Mouse (Mus musculus) spleen, embryonic (tissue): ENCODE data around the gene Scfd2.

Source experiments
- CTCF ChIA-PET: fragments of 350-600 bp; sonication (Branson Sonifier 250); formaldehyde crosslinking; loops from one replicate; lab custom pipeline; 2022; lab: Charles Lee

The Scfd2 gene

GRCm38 (mm10) chr5:74531630-74532280 lies at the start of gene Scfd2:
Scfd2 (minus strand) TSS chr5:74531759.
- CTCF ChIA-PET: no interaction called here

DNA sequence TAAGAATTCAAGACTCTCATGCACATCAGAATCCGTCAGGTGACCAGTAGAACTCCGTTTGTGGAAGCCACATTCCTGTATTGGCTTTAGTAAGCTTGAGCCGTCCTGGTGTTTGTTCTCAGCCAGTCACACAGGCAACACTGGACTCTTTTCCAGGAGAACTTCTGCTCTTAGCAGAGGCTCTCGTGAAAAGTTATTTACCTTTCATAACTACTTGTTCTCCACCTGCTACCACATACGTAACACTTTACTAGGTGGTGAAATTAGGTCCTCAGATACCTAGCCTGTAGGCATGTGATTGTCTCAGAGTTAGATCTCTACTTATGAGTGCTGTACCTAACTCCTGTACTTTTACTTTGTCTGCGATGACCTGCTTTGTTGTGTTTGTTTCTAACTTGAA lies 40.2 kb upstream of the Scfd2 start:
- CTCF ChIA-PET: interaction anchor here (0.7 kb wide), 1 partner anchor 23 kb away, joined by 10 read pairs; no protein-coding TSS in a partner anchor

DNA sequence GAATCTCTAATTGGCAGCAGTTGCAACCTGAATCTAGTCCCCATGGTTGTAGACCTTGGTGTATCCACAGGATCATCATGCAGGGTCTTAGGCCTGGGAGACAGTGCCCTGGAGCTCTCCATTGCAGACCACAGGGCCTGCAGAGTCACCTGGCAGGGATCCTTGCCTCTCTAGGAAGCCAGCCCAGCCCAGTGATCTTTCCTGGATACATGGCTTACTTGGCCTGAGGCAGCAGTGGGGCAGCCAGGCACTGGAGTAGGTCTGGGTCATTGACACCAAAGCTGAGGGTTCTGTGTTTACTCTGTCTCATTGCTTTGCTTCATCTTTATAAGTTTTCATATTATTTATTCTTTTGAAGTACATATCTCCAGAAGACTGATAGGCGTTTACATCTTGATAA lies 29.6 kb upstream of the Scfd2 start:
- CTCF ChIA-PET: interaction anchor here (0.7 kb wide), 1 partner anchor 10 kb away, joined by 6 read pairs; no protein-coding TSS in a partner anchor

GRCm38 (mm10) chr5:74549566-74549965 lies 18.0 kb upstream of the Scfd2 start:
- CTCF ChIA-PET: no interaction called here

DNA sequence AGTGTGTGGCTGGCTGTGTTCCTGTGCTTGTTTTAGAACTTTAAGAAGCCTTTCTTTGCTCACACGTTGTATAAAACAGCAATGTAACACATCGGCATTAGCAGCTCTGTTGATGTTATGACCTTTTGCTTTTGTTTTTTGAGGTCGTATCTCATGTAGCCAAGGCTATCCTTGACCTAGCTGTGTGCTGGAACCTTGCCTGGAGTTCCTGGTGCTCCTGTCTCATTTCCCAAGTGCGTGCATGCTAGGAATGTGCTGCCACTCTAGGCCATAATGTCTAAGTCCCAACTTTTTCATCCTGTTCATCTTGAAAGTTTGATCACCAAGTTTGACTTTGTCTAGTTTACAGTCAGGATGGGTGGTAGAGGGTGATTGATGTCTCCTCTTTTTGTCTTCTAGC lies 14.0 kb upstream of the Scfd2 start:
- CTCF ChIA-PET: no interaction called here

- CTCF ChIA-PET: no interaction called here
These were observed 4.8 kb upstream of the Scfd2 start for GRCm38 (mm10) chr5:74536180-74536947.

DNA sequence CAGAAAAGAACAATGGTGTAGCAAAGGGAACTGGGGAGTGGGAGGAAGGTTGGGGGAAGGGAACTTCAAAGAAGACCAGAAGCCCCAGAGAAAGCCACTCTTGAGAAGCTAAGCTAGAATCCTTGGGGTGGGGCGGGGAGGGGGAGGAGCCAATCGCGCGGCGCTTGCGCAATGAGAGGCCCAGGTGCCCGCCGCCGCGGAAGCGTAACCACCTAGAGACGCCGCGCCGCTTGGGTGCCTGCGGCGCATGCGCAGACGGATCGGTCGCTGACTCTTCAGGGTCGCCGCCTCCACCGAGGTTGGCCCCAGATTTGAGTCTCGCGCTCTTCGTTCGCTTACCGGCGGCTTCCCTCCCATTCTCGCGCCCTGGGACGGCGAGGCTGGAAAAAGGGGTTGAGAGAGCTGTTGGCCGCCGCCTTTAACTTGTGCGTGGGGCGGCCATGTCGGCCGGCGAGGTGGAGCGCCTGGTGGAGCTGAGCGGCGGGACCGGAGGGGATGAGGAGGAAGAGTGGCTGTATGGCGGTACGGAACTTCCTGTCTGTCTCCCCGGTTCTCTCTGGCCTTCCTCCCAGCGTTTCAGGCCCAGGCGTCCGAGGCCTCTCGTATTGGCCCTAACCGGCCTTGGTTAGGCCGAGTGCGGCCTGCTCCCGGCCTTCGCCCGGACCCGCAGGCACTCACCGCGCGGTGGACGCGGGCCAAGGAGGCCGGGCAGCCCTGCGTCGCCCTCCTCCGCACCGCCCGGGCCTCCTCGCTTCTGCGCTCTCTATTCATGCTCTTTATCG lies 3.9 kb upstream of the Scfd2 start, which contains the start of gene Fip1l1:
Gene Fip1l1 (plus strand): TSS at position 210 of the 782 bp plus-strand sequence.
- CTCF ChIA-PET: no interaction called here

GRCm38 (mm10) chr5:74530785-74531184 lies 774 bp downstream of the Scfd2 start:
- CTCF ChIA-PET: no interaction called here

DNA sequence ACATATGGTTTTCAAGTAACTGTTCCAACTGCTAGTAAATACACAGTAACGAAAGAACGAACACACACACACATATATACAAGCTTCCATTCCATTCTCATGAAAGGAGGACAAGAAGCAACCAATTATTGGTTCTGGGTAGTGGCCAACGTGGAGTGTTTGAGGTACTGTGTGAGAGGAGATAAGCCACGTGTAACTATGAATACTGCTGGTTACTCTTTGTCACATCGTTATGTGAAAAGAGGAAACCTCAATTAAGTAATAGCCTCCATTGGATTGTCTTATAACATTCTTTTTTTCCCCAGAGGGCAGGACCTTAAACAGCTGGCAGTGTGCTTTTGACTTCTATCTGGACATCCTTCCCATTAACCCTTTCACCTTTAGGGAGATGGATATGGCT lies 4.5 kb downstream of the Scfd2 start:
- CTCF ChIA-PET: no interaction called here

GRCm38 (mm10) chr5:74511686-74512085 lies 19.9 kb downstream of the Scfd2 start:
- CTCF ChIA-PET: no interaction called here

DNA sequence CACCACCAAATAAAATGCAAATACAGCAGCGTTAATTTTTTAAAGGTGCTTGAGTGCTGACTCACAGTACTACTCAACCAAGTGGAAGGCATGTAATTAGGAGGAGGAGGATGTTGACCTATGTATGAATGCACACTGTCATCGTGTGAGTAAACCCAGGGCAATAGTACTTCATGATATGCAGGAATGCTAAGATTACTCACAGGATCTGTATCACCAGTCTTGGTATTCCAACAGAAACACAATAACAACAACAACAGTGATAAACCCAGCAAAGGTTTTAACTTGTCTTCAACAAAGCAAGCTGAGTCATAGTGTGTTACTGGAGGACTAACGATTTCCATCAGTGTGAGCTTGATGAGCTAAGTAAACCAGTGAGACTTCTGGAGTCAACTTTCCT lies 38.9 kb downstream of the Scfd2 start:
- CTCF ChIA-PET: interaction anchor here (0.7 kb wide), 1 partner anchor 1112 kb away, joined by 10 read pairs; no protein-coding TSS in a partner anchor

GRCm38 (mm10) chr5:74484646-74485045 lies 46.9 kb downstream of the Scfd2 start:
- CTCF ChIA-PET: no interaction called here

DNA sequence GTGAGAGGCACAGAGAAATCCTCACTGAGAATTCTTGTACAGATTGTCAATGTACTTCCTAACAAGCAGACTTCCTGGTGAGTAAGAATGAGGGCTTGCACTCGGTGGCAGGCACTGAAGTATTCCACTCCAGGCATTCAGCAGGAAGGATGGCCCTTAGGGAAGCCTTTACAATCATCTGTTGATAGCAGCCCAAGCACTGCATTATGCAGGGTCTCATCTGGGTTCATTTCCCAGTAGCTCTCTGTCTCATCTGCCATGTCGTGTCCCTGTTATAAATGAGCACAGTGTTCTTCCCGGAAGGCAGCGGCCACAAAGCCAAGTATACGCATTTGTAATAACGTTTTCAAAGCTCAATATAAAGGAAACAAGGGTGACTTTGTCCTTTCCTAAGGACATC lies 48.9 kb downstream of the Scfd2 start:
- CTCF ChIA-PET: interaction anchor here (0.7 kb wide), 1 partner anchor 18 kb away, joined by 4 read pairs; no protein-coding TSS in a partner anchor

GRCm38 (mm10) chr5:74482034-74482433 lies 49.5 kb downstream of the Scfd2 start:
- CTCF ChIA-PET: no interaction called here

GRCm38 (mm10) chr5:74480409-74480808 lies 51.1 kb downstream of the Scfd2 start:
- CTCF ChIA-PET: no interaction called here

GRCm38 (mm10) chr5:74479947-74480346 lies 51.6 kb downstream of the Scfd2 start:
- CTCF ChIA-PET: no interaction called here

DNA sequence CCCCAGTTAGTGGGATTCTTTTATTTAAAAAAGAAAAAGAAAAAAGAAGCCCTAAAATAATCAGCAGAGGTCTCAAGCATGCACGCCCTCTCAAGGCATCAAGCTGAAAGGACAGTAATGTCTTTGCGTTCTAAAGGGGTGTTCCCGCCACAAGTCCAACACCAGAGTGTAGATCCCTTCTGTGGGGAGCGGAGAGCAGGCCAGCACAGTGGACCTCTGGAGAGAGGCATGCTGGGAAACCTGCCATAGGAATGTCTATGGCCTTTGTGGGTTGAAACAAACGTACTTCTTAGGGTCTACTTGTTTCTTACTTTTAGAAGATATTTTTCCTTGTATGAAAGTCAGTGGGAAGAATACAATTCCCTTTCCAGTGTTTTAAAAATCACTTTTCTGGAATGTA lies 52.4 kb downstream of the Scfd2 start:
- CTCF ChIA-PET: no interaction called here

DNA sequence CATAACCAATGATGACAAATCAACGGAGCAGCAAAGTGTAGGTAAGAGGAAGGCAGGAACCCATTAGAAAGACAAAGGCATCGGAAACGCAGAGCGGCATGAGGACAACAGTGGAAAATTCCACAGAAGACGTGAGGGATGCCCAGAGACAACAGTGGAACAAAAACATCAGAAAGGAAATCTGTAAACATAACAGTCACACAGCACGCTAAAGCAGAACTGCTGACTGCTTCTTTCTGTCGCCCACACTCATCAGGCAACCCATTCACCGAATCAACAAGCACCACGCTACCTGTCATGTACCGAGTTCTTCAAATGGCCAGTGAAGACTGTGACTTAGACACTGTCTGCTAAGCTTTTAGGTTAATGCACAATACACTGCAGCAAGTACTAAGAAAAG lies 55.0 kb downstream of the Scfd2 start:
- CTCF ChIA-PET: no interaction called here

DNA sequence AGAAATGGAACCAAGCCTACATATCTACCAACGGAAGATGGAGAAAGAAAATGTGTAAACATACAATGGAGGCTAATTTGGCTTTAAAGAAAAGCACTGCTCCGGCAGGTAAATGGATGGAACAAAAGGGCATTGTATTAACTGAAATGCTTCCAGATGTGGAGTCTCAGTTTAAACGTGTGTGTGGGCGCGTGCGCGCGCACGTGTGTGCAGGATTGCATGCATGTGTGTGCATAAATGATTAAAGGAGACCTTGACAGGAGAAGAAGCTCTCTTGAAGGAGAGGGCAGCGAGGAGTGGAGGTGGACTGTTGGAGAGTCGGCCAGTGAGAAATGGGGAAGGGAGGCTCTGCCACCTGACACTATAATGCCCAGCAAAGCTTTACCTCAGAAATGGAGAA lies 58.4 kb downstream of the Scfd2 start:
- CTCF ChIA-PET: no interaction called here

DNA sequence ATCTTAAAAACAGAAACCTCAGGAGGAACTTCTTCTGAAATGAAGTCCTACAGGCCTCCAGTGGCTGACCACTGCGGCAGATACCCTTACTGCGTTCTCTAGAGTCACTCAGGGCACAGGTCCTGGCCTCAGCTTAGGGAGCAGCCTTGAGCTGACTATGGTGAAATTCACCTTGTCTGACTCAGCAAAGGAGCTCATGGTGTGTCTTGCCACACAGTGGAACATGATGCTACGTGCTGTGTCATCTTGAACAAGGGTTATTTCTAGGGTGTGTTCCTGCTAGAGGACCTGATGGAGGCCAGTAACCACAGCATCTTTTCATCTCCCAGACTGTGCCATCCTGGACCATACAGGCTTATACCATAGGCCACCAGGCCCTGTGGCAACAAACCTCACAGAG lies 60.7 kb downstream of the Scfd2 start:
- CTCF ChIA-PET: no interaction called here

DNA sequence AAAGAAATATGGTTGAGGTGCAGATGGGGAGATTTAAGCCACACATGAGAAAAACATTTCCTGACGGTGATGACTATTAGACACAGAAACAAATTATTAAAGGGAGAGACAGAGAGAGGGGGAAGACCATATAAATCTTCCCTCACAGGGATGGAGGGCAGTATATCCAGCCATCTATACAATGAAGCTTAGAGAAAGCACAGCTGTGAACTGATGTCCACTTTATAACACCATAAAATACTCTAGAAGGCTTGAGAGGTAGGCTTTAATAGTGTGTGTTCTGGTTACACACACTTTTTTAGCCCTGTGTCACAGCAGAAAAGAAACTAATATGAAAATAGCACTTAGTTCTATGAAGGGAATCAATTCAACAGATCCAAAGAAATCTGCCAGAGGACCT lies 61.9 kb downstream of the Scfd2 start:
- CTCF ChIA-PET: no interaction called here

- CTCF ChIA-PET: no interaction called here
These were observed 63.8 kb downstream of the Scfd2 start for GRCm38 (mm10) chr5:74467753-74468152.
